Mouse (Mus musculus): Measurements from ENCODE around the gene Ell2. TPM values are rescaled to one million over a fixed set of nuclear protein-coding genes. Genes with fewer than 3 reads are reported as not detected.

Ell2 gene
- polyA plus RNA-seq, 1 experiment from 2014 or later = 3.9 TPM

- Histone ChIP-seq H3K4me2 (replicated peaks; ENCODE audit: low read depth, low read length) (no peak overlapping the region), H3K27me3 (ENCODE audit: control insufficient read depth, insufficient read depth, low read length) (no peaks in the 10 kb centered on the region), H3K36me3 (ENCODE audit: control insufficient read depth, insufficient read depth, low read length) (no peaks in the 10 kb centered on the region), H3K4me1 (ENCODE audit: control insufficient read depth, insufficient read depth, low read length) (no peaks in the 10 kb centered on the region), H3K4me3 (ENCODE audit: low read length) (no peak overlapping the region), H3K27ac (ENCODE audit: low read depth, low read length) (no peak overlapping the region), H3K9ac (ENCODE audit: low read depth, low read length) (no peak overlapping the region), H3K9me3 (ENCODE audit: control insufficient read depth, low read length) (no peaks in the 10 kb centered on the region)
- no peak for ATAC-seq (ENCODE audit: low FRiP score, low TSS enrichment)
- 91% methylated on average over 3 of the region's 3 CpGs for WGBS
Observed at GRCm38 (mm10) chr13:75799421-75799820, 92.9 kb downstream of the Ell2 start.

GRCm38 (mm10) chr13:75807969-75808368 lies 101.4 kb downstream of the Ell2 start:
- WGBS = 92% methylated on average over 1 of the region's 1 CpGs
- H3K4me2 ChIP-seq (replicated peaks; ENCODE audit: low read depth, low read length) = no peak overlapping the region
- no peak overlapping the region for H3K9ac ChIP-seq (ENCODE audit: low read depth, low read length)
- H3K9me3 ChIP-seq (ENCODE audit: control insufficient read depth, low read length) = no peaks in the 10 kb centered on the region
- H3K4me1 ChIP-seq (ENCODE audit: control insufficient read depth, insufficient read depth, low read length) = no peaks in the 10 kb centered on the region
- H3K27me3 ChIP-seq (ENCODE audit: control insufficient read depth, insufficient read depth, low read length) = no peaks in the 10 kb centered on the region
- no peaks in the 10 kb centered on the region for H3K36me3 ChIP-seq (ENCODE audit: control insufficient read depth, insufficient read depth, low read length)
- no peak overlapping the region for H3K27ac ChIP-seq (ENCODE audit: low read depth, low read length)
- no peak overlapping the region for H3K4me3 ChIP-seq (ENCODE audit: low read length)
- no peak for ATAC-seq (ENCODE audit: low FRiP score, low TSS enrichment)

- Histone ChIP-seq H3K9me3 (ENCODE audit: control insufficient read depth, low read length) (no peaks in the 10 kb centered on the region), H3K4me3 (ENCODE audit: low read length) (no peak overlapping the region), H3K36me3 (ENCODE audit: control insufficient read depth, insufficient read depth, low read length) (no peaks in the 10 kb centered on the region), H3K4me2 (replicated peaks; ENCODE audit: low read depth, low read length) (no peak overlapping the region), H3K9ac (ENCODE audit: low read depth, low read length) (no peak overlapping the region), H3K27ac (ENCODE audit: low read depth, low read length) (no peak overlapping the region), H3K4me1 (ENCODE audit: control insufficient read depth, insufficient read depth, low read length) (no peaks in the 10 kb centered on the region), H3K27me3 (ENCODE audit: control insufficient read depth, insufficient read depth, low read length) (no peaks in the 10 kb centered on the region)
- ATAC-seq (ENCODE audit: low FRiP score, low TSS enrichment) = no peak
- 66% methylated on average over 1 of the region's 1 CpGs for WGBS
Observed at GRCm38 (mm10) chr13:75809957-75810356, 103.4 kb downstream of the Ell2 start.

GRCm38 (mm10) chr13:75817183-75817582 lies 110.6 kb downstream of the Ell2 start:
- H3K27ac ChIP-seq (ENCODE audit: low read depth, low read length) = no peak overlapping the region
- WGBS = 95% methylated on average over 2 of the region's 2 CpGs

GRCm38 (mm10) chr13:75818486-75818885 lies 111.9 kb downstream of the Ell2 start:
- no peak overlapping the region for H3K4me3 ChIP-seq (ENCODE audit: low read length)
- no peaks in the 10 kb centered on the region for H3K27me3 ChIP-seq (ENCODE audit: control insufficient read depth, insufficient read depth, low read length)
- no peak overlapping the region for H3K27ac ChIP-seq (ENCODE audit: low read depth, low read length)
- ATAC-seq (ENCODE audit: low FRiP score, low TSS enrichment) = no peak
- no peak overlapping the region for H3K4me2 ChIP-seq (replicated peaks; ENCODE audit: low read depth, low read length)
- no peak overlapping the region for H3K9ac ChIP-seq (ENCODE audit: low read depth, low read length)
- H3K36me3 ChIP-seq (ENCODE audit: control insufficient read depth, insufficient read depth, low read length) = no peaks in the 10 kb centered on the region
- H3K4me1 ChIP-seq (ENCODE audit: control insufficient read depth, insufficient read depth, low read length) = no peaks in the 10 kb centered on the region
- 65% methylated on average over 3 of the region's 3 CpGs for WGBS
- no peaks in the 10 kb centered on the region for H3K9me3 ChIP-seq (ENCODE audit: control insufficient read depth, low read length)

More at GRCm38 (mm10) chr13:75817183-75817582, 110.6 kb downstream of the Ell2 start:
- Histone ChIP-seq H3K27me3 (ENCODE audit: control insufficient read depth, insufficient read depth, low read length) (no peaks in the 10 kb centered on the region), H3K9ac (ENCODE audit: low read depth, low read length) (no peak overlapping the region), H3K4me1 (ENCODE audit: control insufficient read depth, insufficient read depth, low read length) (no peaks in the 10 kb centered on the region), H3K36me3 (ENCODE audit: control insufficient read depth, insufficient read depth, low read length) (no peaks in the 10 kb centered on the region), H3K9me3 (ENCODE audit: control insufficient read depth, low read length) (no peaks in the 10 kb centered on the region), H3K4me2 (replicated peaks; ENCODE audit: low read depth, low read length) (no peak overlapping the region), H3K4me3 (ENCODE audit: low read length) (no peak overlapping the region)
- ATAC-seq (ENCODE audit: low FRiP score, low TSS enrichment) = no peak

- 80% methylated on average over 3 of the region's 3 CpGs for WGBS
- H3K4me3 ChIP-seq (ENCODE audit: low read length) = no peak overlapping the region
- no peaks in the 10 kb centered on the region for H3K4me1 ChIP-seq (ENCODE audit: control insufficient read depth, insufficient read depth, low read length)
- H3K9ac ChIP-seq (ENCODE audit: low read depth, low read length) = no peak overlapping the region
- H3K9me3 ChIP-seq (ENCODE audit: control insufficient read depth, low read length) = no peaks in the 10 kb centered on the region
- H3K4me2 ChIP-seq (replicated peaks; ENCODE audit: low read depth, low read length) = no peak overlapping the region
- H3K36me3 ChIP-seq (ENCODE audit: control insufficient read depth, insufficient read depth, low read length) = no peaks in the 10 kb centered on the region
- H3K27me3 ChIP-seq (ENCODE audit: control insufficient read depth, insufficient read depth, low read length) = no peaks in the 10 kb centered on the region
- H3K27ac ChIP-seq (ENCODE audit: low read depth, low read length) = no peak overlapping the region
- no peak for ATAC-seq (ENCODE audit: low FRiP score, low TSS enrichment)
Observed at GRCm38 (mm10) chr13:75818945-75819706, 112.6 kb downstream of the Ell2 start.

- no peak overlapping the region for H3K4me3 ChIP-seq (ENCODE audit: low read length)
- H3K27me3 ChIP-seq (ENCODE audit: control insufficient read depth, insufficient read depth, low read length) = no peaks in the 10 kb centered on the region
- no peak overlapping the region for H3K4me2 ChIP-seq (replicated peaks; ENCODE audit: low read depth, low read length)
- no peak overlapping the region for H3K9ac ChIP-seq (ENCODE audit: low read depth, low read length)
- no peak overlapping the region for H3K27ac ChIP-seq (ENCODE audit: low read depth, low read length)
- H3K9me3 ChIP-seq (ENCODE audit: control insufficient read depth, low read length) = no peaks in the 10 kb centered on the region
- ATAC-seq (ENCODE audit: low FRiP score, low TSS enrichment) = no peak
- no peaks in the 10 kb centered on the region for H3K36me3 ChIP-seq (ENCODE audit: control insufficient read depth, insufficient read depth, low read length)
- H3K4me1 ChIP-seq (ENCODE audit: control insufficient read depth, insufficient read depth, low read length) = no peaks in the 10 kb centered on the region
Observed at GRCm38 (mm10) chr13:75819898-75820297, 113.3 kb downstream of the Ell2 start.

Other genes with a start within 250 kb of the Ell2 start
- 36.4 and 42.5 TPM in 2 replicates for gene Glrx, start 133.1 kb downstream of the Ell2 start, polyA plus RNA-seq (2014; fragmentation: Nextera tagmentation; extraction: Ambion mirVana)
- 36.2 and 67.0 TPM in 2 replicates for gene Rhobtb3, start 237.2 kb downstream of the Ell2 start, polyA plus RNA-seq (2014; fragmentation: Nextera tagmentation; extraction: Ambion mirVana)

Data from kidney, embryonic 14.5 days (tissue).